Mouse (Mus musculus) mouse embryonic stem cell (cell line): ENCODE data around the gene Mtor.

Source experiments
- in situ Hi-C, 2 experiments: fragments of 300-500 bp; cut with MboI; formaldehyde crosslinking; loops; 1 replicate in 1 of 2; 3 replicates in 1 of 2; pipeline ENCODE4 v1.14.3; 2019 to 2020; ENCODE audit warnings: low sequenced_read_pairs in 2 of 2, low pct_unique_long_range_greater_than_20kb in 1 of 2, mixed read lengths in 1 of 2; ENCODE audit not compliant: unreplicated experiment in 1 of 2

The Mtor gene

DNA sequence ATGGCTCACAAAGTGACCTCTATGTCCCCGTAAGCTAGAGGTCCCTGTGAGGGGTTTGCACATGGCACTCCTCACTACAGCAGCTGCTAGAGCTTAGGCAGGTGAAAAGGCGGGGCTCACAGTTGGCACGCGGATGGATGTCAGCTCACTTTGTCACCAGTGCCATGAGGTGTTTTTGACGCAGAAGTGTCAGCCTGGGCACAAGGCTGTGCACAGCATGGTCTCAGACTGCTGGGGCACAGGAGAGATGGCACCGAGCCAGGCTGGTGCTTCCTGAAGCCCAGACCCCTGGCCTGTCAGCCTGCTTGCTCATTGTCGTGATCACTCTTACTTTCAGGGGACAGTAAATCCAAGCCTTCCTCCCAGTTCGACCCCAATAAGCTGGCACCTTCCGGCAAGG lies 132.4 kb downstream of the Mtor start:
- in situ Hi-C loops = loop anchor here in 1 of 2 experiments (25.0 kb wide), 1 partner anchor 543 kb away; the partner anchor contains the start of genes Clcn6 and Mthfr

DNA sequence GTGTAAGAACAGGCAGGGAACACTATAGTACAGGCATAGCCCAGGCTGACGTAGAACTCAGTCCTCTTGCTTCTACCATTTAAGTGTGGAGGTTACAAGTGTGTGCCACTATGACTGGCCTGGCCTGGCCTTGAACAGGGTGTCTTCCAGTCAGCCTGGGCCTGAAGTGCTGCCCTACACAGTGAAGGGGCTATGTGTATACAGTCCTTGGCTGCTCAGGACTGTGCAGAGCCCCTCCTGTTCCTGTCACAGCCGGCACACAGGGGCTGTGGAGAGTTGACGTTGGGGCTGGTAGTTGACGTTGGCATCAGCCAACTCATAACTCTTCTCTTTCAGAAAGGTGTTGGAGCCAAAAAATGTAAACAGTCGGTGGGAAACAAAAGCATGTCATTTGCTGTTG lies 133.0 kb downstream of the Mtor start:
- in situ Hi-C loops = loop anchor here in 1 of 2 experiments (25.0 kb wide), 1 partner anchor 544 kb away; the partner anchor contains the start of genes Clcn6 and Mthfr

DNA sequence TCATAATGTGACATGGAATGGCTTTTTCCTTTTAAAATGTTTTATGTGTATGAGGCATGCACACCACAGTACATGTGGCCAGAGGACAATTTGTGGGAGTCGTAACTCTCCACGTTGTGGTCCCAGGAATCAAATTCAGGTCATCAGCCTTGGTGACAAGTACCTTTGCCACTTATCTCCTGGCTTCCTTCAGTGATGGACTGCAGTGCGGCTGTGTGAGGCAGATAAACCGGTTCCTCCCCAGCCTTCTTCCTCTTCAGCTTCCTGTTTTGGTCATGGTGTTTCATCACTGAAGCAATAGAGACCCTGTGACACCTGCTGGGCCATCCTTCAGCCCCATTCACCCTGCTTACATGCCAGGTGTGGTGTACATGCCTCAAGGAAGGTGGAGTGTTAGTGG lies 134.8 kb downstream of the Mtor start:
- in situ Hi-C loops = loop anchor here in 1 of 2 experiments (25.0 kb wide), 1 partner anchor 546 kb away; the partner anchor contains the start of genes Clcn6 and Mthfr

DNA sequence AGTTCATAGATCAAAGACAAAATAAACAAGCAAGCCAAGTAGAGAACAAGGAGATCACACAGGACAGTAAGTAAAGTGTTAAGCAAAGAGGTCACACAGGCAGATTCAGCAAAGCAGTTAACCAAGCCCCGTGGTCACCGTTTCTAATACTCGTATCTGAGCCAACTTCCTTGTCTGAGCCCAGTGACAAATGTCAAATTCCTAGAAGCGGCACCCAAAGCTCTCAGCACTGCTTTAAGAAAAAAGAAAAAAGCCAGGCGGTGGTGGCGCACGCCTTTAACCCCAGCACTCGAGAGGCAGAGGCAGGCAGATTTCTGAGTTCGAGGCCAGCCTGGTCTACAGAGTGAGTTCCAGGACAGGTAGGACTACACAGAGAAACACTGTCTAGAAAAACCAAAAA lies 138.2 kb downstream of the Mtor start:
- in situ Hi-C loops = loop anchor here in 1 of 2 experiments (25.0 kb wide), 1 partner anchor 549 kb away; the partner anchor contains the start of genes Clcn6 and Mthfr

DNA sequence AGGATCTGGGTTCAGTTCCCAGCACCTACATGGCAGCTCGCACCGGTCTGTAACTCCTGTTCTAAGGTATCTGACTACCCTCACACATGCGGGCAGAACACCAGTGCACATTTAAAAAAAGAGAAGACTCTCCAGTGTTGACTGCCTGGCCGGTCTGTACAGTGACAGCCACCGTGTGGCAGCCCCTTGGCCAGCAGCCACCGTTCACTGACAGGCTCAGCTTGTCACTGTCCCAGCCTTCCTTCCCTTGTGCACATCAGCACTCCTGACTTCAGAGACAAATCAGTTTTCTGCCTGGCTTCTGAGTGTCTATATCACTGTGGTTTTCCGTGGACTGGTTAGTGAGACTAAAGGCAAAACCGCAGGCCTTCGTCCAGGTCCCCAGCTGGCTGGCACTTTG lies 140.4 kb downstream of the Mtor start:
- in situ Hi-C loops = loop anchor here in 1 of 2 experiments (25.0 kb wide), 1 partner anchor 551 kb away; the partner anchor contains the start of genes Clcn6 and Mthfr

DNA sequence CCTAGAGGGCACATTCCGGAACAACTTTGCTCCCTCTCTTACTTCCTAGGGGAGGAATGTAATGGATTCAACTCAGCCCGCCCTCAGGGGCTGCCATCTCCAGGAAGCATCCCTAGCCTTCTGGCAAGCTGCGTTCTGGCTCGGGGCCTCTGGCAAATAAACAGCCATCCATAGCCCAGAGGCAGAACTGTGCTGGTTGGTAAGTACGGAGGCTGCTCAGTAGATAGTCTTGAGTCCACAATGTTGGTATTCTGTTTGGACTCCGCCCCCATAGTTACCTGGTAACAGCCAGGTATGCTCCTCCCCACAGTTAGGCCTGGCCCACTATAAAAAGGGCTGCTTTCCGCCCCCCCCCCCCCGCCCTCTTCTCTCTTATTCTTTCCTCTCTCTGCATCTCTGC lies 141.2 kb downstream of the Mtor start:
- in situ Hi-C loops = loop anchor here in 1 of 2 experiments (25.0 kb wide), 1 partner anchor 552 kb away; the partner anchor contains the start of genes Clcn6 and Mthfr

DNA sequence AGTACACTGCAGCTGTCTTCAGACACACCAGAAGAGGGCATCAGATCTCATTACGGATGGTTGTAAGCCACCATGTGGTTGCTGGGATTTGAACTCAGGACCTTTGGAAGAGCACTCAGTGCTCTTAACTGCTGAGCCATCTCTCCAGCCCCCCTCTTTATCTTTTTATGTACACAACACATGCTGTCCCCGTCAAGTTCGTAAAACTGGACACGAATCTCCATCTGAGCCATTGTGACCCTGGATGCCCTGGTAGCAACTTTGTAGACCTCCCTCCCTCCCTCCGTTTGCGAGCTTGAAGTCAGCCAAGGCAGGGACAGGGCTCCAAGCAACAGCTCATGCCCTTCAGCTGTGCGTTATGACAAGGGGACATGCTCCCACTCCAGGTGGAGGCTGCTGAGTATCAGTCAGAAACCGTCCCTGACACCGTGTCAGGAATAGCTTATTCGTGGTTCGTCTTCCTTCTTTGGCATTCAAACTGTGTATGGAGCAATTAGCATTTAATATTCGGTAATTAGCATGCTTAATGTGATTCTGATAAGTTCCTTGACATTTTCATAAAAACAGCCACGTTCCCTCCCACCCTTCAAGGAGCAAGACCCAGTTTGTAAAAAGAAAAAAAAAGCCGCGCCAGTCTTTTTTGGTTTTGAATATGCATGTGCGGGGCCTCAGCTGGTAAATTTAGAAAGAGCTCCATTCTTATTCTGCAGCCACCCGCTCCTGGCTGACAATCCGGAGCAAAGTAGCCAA lies 142.2 kb downstream of the Mtor start:
- in situ Hi-C loops = loop anchor here in 1 of 2 experiments (25.0 kb wide), 1 partner anchor 553 kb away; the partner anchor contains the start of genes Clcn6 and Mthfr

DNA sequence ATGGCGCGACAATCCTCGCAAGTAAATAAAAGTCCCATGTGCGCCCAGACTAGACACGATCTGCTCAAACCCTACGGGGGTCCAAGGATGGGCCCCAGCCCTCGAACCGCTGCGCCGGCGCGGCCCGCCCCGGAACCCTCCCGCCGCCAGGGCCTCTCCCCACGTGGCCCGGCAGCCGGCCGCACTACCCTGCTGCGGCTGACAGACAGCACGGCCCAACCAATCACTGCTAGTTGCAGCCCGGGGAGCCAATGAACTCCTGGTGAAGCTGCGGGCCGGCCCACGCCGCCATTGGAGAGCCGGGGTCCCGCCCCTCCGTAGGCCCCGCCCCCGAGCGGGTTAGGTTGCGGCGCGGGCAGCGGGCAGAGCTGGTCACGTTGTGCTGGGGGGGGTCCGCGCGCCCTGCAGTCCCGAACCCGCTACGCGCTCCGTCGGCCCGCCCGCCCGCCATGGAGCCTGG lies 142.8 kb downstream of the Mtor start, which contains the start of gene Srm:
Gene Srm (plus strand): TSS at position 333 of the 460 bp plus-strand sequence.
- in situ Hi-C loops = loop anchor here in 1 of 2 experiments (25.0 kb wide), 1 partner anchor 554 kb away; the partner anchor contains the start of genes Clcn6 and Mthfr

DNA sequence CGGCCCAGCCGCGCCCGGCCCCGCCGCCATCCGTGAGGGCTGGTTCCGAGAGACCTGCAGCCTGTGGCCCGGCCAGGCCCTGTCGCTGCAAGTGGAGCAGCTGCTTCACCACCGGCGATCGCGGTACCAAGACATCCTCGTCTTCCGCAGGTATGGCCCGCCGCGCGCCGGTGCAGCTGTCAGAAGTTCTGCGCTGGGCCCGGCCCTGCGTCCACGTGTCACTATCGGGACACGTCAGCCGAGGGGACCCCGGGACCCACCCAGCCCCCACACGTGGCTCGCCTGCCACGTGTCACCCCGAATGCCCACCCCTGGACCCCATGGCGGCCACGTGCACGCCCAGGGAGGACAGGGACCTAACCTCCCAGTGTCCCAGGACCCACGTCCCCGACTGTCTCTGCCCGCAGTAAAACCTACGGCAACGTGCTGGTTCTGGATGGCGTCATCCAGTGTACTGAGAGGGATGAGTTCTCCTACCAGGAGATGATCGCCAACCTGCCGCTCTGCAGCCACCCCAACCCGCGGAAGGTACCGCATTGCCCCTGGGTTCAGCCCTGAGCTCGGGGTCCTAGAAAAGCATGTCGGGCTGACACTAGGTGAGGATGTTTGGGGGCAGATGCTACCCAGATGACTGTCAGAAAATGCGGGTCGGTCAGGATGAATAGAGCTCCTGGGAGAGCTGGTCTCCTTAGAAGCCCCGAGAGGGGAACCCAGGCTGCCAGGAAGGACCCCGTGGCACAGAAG lies 143.4 kb downstream of the Mtor start:
- in situ Hi-C loops = loop anchor here in 1 of 2 experiments (25.0 kb wide), 1 partner anchor 555 kb away; the partner anchor contains the start of genes Clcn6 and Mthfr

DNA sequence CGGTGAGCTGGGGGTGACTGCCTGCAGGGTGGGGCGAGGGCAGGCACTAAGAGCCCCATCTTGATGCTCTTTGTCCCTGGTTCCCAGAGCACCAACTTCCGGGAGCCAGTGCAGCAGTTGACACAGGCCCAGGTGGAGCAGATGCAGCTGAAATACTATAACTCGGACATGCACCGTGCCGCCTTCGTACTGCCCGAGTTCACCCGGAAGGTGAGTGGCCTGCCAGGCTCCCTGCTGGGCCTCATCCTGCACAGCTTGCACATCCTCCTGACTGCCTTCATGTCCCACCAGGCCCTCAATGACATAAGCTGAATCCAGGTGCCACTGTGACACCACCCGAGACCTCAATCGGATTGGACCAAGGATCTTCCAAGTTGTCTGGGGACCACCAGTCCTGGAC lies 145.6 kb downstream of the Mtor start:
- in situ Hi-C loops = loop anchor here in 1 of 2 experiments (25.0 kb wide), 1 partner anchor 557 kb away; the partner anchor contains the start of genes Clcn6 and Mthfr

DNA sequence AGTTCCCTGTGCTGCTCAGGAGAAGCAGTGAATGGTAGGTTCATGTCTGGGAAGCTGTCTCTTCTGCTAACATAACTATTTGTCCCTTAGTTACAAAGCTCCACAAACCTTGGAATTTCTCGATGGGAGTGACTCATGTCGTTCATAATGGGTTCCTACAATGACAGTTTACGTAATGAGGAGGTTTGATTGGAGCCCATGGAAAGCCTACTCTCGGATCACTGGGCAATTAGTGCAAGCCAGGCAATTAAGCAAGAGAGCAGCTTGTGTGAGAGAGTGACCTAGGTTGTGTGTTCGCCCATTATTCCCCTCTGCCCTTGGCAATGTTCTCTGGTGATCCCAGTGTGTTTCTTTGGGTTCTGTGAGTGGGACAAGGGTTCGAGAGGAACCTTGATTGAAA lies 147.5 kb downstream of the Mtor start:
- in situ Hi-C loops = loop anchor here in 1 of 2 experiments (25.0 kb wide), 1 partner anchor 559 kb away; the partner anchor contains the start of genes Clcn6 and Mthfr

DNA sequence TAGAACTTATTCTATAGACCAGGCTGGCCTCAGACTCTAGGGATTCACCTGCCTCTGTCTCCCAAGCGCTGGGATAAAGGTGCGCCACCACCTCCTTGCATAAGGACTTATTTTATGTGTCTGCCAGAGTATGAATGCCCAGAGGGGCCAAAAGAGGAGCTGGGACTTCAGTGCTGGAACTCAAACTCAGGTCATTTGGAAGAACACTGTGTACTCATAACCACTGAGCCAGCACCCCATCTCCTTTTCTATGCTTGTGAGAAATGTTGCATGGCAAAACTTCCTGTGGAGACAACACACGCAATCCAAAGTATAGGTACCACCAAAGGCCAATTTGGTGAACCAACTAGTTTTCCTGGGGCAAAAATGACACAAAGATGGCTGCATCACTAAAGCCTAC lies 148.3 kb downstream of the Mtor start:
- in situ Hi-C loops = loop anchor here in 1 of 2 experiments (25.0 kb wide), 1 partner anchor 559 kb away; the partner anchor contains the start of genes Clcn6 and Mthfr

DNA sequence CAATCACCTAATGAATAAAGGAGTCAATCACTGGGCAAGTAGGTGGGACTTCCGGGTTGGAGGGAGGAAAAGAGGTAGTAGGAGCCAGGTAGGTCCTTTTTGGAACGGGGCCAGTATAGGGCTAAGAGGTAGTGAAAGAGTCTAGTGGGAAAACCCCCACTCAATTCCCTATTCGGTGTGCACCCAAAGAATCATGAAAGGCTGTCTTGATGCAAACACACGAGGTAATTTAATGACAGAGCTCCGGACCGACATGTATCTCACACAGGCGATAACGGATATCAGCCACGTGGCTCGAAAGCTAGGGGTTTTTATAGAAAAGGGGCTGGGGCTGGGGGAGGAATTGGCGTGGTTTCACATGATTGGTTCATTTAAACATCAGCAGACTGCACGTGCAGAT lies 150.4 kb downstream of the Mtor start:
- in situ Hi-C loops = loop anchor here in 1 of 2 experiments (25.0 kb wide), 1 partner anchor 562 kb away; the partner anchor contains the start of genes Clcn6 and Mthfr

DNA sequence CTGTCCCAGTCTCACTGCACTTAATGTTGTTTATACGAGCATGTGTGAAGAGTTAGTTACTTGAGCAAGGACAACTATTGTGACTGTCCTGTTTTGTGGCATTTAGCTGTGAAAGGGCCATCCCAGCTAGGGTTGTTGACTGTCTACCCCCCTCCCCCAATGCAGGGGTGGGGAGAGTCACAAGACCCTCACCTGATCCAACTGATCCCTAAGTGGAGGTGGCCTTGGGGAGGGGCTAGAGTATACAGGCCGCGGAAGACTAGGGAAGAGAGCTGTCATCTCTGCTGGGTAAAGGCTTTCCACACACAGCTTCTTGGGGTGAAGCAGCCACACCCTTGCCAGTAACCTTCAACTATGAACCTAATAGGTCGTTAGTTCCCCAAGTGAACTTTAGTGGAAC lies 151.9 kb downstream of the Mtor start:
- in situ Hi-C loops = no loop called here

DNA sequence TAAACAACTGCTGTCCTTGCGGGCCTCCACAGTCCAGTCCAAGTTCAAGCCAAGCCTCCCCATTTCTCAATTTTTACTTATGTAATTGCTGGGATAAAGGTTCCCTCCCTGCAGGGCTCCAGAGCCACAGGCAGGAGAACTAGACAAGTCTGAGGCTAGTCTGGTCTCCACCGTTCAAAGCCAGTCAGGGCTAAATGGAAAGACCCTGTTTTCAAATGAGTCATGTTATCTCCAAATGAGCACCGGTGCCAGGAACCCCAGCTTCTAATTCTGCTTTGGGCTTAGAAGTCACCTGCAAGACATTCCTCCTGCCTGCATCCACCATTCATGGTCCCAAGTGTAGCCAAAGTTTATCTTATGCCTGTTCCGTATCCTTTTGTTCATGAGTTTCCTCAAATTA lies 153.5 kb downstream of the Mtor start:
- in situ Hi-C loops = no loop called here

DNA sequence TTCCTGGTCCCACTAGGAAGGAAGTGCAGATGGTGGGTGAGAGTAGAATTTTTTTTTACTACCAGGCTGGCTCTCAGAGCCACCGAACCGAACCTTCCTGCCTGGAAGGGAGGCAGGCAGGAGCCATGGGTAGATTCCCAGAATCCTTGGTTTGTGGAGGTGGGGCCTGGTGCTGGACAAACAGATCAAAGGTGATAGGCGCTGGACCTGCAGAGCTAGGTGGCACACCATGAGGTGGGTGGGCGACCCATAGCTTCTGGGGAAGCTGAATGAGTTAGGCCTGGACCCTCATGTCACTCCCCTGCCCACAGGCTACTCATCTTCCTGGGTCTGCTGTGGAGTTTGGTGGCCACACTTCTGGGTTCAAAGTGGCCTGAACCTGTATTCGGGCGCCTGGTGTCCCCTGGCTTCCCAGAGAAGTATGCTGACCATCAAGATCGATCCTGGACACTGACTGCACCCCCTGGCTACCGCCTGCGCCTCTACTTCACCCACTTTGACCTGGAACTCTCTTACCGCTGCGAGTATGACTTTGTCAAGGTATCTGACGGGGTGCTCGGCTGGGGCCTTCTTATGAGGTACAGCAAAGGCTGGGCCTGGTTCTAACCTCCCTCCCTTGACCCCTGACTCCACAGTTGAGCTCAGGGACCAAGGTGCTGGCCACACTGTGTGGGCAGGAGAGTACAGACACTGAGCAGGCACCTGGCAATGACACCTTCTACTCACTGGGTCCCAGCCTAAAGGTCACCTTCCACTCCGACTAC lies 154.1 kb downstream of the Mtor start, which contains the start of gene Masp2:
Gene Masp2 (plus strand): TSS at position 198 of the 764 bp plus-strand sequence.
- in situ Hi-C loops = no loop called here

DNA sequence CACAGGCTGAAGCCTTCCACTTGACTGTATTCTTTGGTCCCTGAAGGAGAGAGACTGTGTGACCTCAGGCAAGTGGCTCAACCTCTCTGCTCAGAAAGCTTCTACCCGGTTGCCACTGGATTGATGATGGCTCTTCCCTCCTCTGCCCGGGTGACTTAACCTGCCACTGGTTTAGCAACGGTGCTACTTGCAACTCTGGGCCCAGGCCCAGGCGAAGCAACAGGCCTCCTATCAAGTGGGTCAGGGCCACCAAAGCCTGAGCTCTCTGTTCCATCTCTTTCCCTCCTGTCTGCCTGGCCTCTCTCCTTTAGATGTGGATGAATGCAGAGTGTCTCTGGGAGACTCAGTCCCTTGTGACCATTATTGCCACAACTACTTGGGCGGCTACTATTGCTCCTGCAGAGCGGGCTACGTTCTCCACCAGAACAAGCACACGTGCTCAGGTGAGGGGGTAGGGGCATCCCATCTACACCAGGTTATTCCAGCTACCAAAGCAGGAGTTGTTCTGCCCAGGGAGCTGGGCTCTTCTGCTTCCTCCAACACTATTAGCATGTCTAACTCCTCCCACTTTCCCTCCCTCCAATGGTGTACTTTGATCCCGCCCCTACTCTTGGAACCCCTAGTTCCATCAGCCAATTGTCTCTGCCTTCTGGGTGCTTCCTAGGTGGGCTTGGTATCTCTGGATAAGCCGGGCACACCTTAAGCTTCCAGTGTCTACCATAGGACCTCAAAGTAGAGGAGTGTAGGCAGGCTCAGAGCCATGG lies 155.1 kb downstream of the Mtor start:
- in situ Hi-C loops = no loop called here
